Mouse (Mus musculus) hindbrain, embryonic 10.5 days (tissue): ENCODE data around the gene Tmem208. TPM values are rescaled to one million over a fixed set of nuclear protein-coding genes. Genes with fewer than 3 reads are reported as not detected.
A peak's percentile ranks its signal among the peaks of the same experiment; 100 is the strongest.

ENCODE experiments used
- DNase-seq: peaks from one replicate; pipeline ENCODE4 v3.0.0-alpha.2; 2017; ENCODE audit warnings: low spot score
- H3K27ac ChIP-seq: fragments of 300-500 bp; sonication (generic); 2 replicates; pipeline ENCODE4 v1.5.1; 2016; ENCODE audit warnings: mild to moderate bottlenecking, moderate library complexity
- H3K27me3 ChIP-seq: fragments of 300-500 bp; sonication (generic); 2 replicates; pipeline ENCODE4 v1.6.1; 2016; ENCODE audit warnings: mild to moderate bottlenecking; ENCODE audit not compliant: poor library complexity, insufficient read depth, severe bottlenecking
- H3K36me3 ChIP-seq: fragments of 300-500 bp; sonication (generic); 2 replicates; pipeline ENCODE4 v1.6.1; 2016; ENCODE audit warnings: mild to moderate bottlenecking, moderate library complexity
- H3K4me1 ChIP-seq: fragments of 300-500 bp; sonication (generic); replicated peaks from 2 replicates; pipeline ENCODE4 v1.6.1; 2016; ENCODE audit warnings: mild to moderate bottlenecking
- H3K4me3 ChIP-seq: fragments of 300-500 bp; sonication (generic); 2 replicates; pipeline ENCODE4 v1.5.1; 2016; ENCODE audit warnings: mild to moderate bottlenecking, moderate library complexity
- H3K9me3 ChIP-seq: fragments of 300-500 bp; sonication (generic); 2 replicates; pipeline ENCODE4 v1.6.1; 2016; ENCODE audit warnings: mild to moderate bottlenecking, moderate library complexity
- WGBS: fragments of 180-500 bp; shearing (Covaris S2); methylation state at CpG from one replicate; pipeline ENCODE4 v1.1.7; 2016; 5-methylcytosine and 5-hydroxymethylcytosine counted together
- polyA plus RNA-seq: library from polyadenylated mRNA; unstranded; fragments of >200 nt; fragmentation: Nextera tagmentation; extraction: Ambion mirVana; gene quantifications from 2 replicates; pipeline ENCODE4 v1.2.1, GENCODE M21; 2016

Gene Tmem208
- polyA plus RNA-seq, 1 experiment from 2014 or later, result 110 TPM

DNA sequence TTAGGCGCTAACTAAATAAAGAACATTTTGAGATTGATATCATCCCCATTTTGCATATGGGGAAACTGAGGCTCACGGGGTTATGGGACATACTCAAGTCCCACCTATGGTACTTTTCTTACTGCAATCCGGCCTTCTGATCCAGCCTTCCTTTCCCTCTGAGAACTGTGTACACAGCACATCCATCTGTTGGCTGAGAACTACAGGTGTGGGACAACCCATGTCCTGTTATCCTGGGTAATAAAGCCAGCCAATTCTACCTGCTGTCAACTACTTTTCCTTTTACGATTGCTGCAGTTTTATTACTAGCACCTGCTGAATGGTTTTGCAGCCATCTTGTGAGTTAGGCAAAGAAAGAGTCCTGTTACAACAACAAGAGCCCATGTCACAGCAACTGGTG lies 28.4 kb downstream of the Tmem208 start:
- Histone ChIP-seq H3K4me3 (no peak overlapping the region), H3K4me1 (peaks cover 48% of the 10 kb centered on the region), H3K36me3 (peaks cover 28% of the 10 kb centered on the region), H3K27ac (peak overlapping the region; percentile 54; the same call in 1 of the 2 replicates), H3K27me3 (peaks cover 46% of the 10 kb centered on the region), H3K9me3 (no peaks in the 10 kb centered on the region)
- 81% methylated on average over 4 of the region's 4 CpGs for whole genome bisulfite sequencing
- DNase-seq, result no peak

DNA sequence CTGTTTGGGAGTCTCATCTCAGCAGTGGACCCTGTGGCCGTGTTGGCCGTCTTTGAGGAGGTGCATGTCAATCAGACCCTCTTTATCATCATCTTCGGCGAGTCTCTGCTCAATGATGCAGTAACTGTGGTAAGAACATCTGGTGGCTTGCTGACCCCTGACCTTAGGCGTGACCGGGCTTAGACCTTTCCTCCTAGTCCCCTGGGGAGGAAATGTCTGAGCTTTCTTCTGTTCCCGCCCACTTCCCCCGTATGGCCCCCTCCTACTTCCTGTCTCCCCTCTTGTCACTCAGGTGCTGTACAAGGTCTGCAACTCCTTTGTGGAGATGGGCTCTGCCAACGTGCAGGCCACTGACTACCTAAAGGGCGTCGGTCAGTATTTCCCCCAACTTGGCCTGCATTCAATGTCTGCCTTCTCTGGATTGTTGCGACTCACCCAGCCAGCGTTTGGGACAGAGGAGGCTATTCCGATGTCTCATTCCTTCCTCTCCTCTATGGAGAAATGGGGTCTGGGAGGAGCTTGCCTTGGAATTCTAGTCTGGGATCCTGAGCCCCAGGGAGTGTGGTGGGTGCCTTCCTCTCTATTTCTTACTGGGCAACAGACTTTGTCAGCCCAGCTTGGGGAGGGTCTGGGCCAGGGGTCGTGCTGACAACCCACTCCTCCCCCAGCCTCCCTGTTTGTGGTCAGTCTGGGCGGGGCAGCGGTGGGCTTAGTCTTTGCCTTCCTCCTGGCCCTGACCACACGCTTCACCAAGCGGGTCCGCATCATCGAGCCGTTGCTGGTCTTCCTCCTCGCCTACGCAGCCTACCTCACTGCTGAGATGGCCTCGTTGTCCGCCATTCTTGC lies 29.2 kb downstream of the Tmem208 start:
- no peaks in the 10 kb centered on the region for H3K9me3 ChIP-seq
- 49% methylated on average over 26 of the region's 26 CpGs for WGBS

GRCm38 (mm10) chr8:105356681-105357080 lies 30.5 kb downstream of the Tmem208 start:
- Histone ChIP-seq H3K27me3 (peaks cover 28% of the 10 kb centered on the region), H3K36me3 (peaks cover 28% of the 10 kb centered on the region), H3K27ac (no peak overlapping the region), H3K4me1 (peaks cover 39% of the 10 kb centered on the region), H3K9me3 (no peaks in the 10 kb centered on the region), H3K4me3 (no peak overlapping the region)
- DNase-seq, result no peak
- WGBS, result 79% methylated on average over 14 of the region's 14 CpGs

More for the DNA sequence above, 29.2 kb downstream of the Tmem208 start:
- Histone ChIP-seq H3K4me3 (peak overlapping the region; percentile 7; the same call in 1 of the 2 replicates), H3K27ac (peak overlapping the region; percentile 54), H3K36me3 (peaks cover 28% of the 10 kb centered on the region), H3K27me3 (peaks cover 38% of the 10 kb centered on the region), H3K4me1 (peaks cover 44% of the 10 kb centered on the region)
- DNase-seq, result peak; percentile 63

GRCm38 (mm10) chr8:105359208-105359607 lies 33.1 kb downstream of the Tmem208 start:
- no peak overlapping the region for H3K27ac ChIP-seq
- H3K36me3 ChIP-seq, result peaks cover 41% of the 10 kb centered on the region
- H3K9me3 ChIP-seq, result no peaks in the 10 kb centered on the region
- 67% methylated on average over 15 of the region's 15 CpGs for WGBS
- peaks cover 34% of the 10 kb centered on the region for H3K4me1 ChIP-seq
- no peak overlapping the region for H3K4me3 ChIP-seq
- no peak for DNase-seq
- H3K27me3 ChIP-seq, result peaks cover 23% of the 10 kb centered on the region

- H3K9me3 ChIP-seq, result no peaks in the 10 kb centered on the region
- H3K27ac ChIP-seq, result no peak overlapping the region
- H3K27me3 ChIP-seq, result peaks cover 23% of the 10 kb centered on the region
- no peak for DNase-seq
- H3K4me3 ChIP-seq, result no peak overlapping the region
- peaks cover 45% of the 10 kb centered on the region for H3K36me3 ChIP-seq
- WGBS, result 52% methylated on average over 4 of the region's 4 CpGs
- H3K4me1 ChIP-seq, result peaks cover 31% of the 10 kb centered on the region
Observed at GRCm38 (mm10) chr8:105359646-105360045, 33.5 kb downstream of the Tmem208 start.

- Histone ChIP-seq H3K27me3 (peaks cover 16% of the 10 kb centered on the region), H3K27ac (no peak overlapping the region), H3K36me3 (peaks cover 38% of the 10 kb centered on the region), H3K4me3 (no peak overlapping the region), H3K9me3 (no peaks in the 10 kb centered on the region), H3K4me1 (peaks cover 18% of the 10 kb centered on the region)
- no peak for DNase-seq
- WGBS, result 87% methylated on average over 12 of the region's 12 CpGs
Observed at GRCm38 (mm10) chr8:105361751-105362702, 35.9 kb downstream of the Tmem208 start.

DNA sequence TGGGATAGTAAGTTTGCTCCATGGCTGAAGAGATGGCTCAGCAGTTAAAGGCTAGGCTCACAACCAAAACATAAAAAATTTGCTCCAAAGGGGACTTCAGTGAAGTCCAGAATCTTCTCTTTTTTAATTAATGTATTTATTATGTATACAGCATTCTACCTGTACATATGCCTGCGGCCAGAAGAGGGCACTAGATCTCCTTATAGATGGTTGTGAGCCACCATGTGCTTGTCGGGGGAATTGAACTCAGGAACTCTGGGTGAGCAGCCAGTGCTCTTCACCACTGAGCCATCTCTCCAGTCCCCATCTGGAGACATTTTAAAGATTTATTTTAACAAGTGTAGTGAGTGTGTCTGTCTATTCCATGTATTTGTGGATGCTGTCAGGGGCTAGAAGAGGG lies 41.0 kb downstream of the Tmem208 start:
- Histone ChIP-seq H3K4me1 (peaks cover 10% of the 10 kb centered on the region), H3K9me3 (no peaks in the 10 kb centered on the region), H3K36me3 (peaks cover 52% of the 10 kb centered on the region), H3K27ac (no peak overlapping the region), H3K4me3 (no peak overlapping the region), H3K27me3 (no peaks in the 10 kb centered on the region)
- WGBS, result 75% methylated on average over 2 of the region's 2 CpGs
- no peak for DNase-seq

GRCm38 (mm10) chr8:105372473-105372872 lies 46.3 kb downstream of the Tmem208 start:
- Histone ChIP-seq H3K4me1 (peaks cover 32% of the 10 kb centered on the region), H3K27me3 (peaks cover 12% of the 10 kb centered on the region; the same call in 1 of the 2 replicates), H3K9me3 (peaks cover 8% of the 10 kb centered on the region), H3K27ac (no peak overlapping the region), H3K36me3 (peaks cover 20% of the 10 kb centered on the region), H3K4me3 (no peak overlapping the region)
- 73% methylated on average over 9 of the region's 9 CpGs for WGBS
- no peak for DNase-seq

- 66% methylated on average over 2 of the region's 2 CpGs for WGBS
- DNase-seq, result no peak
- Histone ChIP-seq H3K4me1 (peaks cover 31% of the 10 kb centered on the region), H3K4me3 (peak within 1 kb of the TSS; percentile 42), H3K27ac (no peak within 1 kb of the TSS), H3K27me3 (peaks cover 12% of the 10 kb centered on the region; the same call in 1 of the 2 replicates), H3K9me3 (peaks cover 8% of the 10 kb centered on the region), H3K36me3 (peaks cover 14% of the 10 kb centered on the region)
Observed at GRCm38 (mm10) chr8:105373032-105373431, 46.9 kb downstream of the Tmem208 start, which contains the start of gene Plekhg4. Gene Plekhg4, plus strand, starts transcription at chr8:105373274.

DNA sequence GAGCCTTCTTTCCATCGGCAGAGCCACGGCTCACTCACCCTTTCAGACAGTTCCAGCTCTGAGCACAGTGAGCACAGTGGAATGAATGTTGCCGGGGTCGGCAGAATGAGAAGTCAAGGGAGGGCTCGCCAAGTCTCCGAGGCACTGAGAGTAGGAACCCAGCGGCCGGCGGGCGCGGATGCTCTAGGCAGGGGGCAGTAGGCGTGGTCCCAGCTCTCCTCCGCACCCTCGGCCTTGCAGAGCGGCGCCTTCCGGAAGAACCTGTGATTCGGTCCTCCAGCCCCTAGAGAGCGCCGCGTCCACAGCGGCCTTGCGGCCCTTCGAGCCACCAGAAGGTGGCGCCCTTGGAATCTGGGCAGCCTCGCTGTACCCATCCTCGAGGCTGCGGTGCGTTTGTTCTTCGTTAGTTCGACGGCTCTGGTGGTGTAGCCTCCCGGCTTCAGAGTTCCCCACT lies 48.4 kb downstream of the Tmem208 start:
- Histone ChIP-seq H3K36me3 (0 out of 2 replicates have a peak, but pooled peaks cover 4% of the 10 kb centered on the region), H3K4me3 (peak overlapping the region; percentile 42), H3K4me1 (peaks cover 23% of the 10 kb centered on the region), H3K9me3 (peaks cover 8% of the 10 kb centered on the region), H3K27me3 (peaks cover 12% of the 10 kb centered on the region; the same call in 1 of the 2 replicates), H3K27ac (peak overlapping the region; percentile 64)
- DNase-seq, result peak; percentile 52
- 26% methylated on average over 33 of the region's 33 CpGs for WGBS

DNA sequence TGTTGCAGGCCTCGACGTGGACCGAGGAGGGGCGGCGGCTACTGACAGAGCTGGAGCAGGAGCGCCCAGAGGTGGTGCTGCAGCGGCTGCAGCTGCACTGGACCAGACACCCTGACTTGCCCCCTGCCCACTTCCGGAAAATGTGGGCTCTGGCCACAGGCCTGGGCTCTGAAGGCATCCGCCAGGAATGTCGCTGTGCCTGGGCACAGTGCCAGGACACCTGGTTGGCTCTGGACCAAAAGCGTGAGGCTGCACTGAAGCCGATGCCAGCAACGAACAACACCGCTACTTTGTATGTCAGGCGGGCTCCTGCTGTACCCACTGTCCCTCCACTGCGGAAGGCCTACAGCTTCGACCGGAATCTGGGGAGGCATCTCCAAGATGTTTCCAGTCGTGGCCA lies 52.5 kb downstream of the Tmem208 start:
- Histone ChIP-seq H3K4me1 (peaks cover 20% of the 10 kb centered on the region), H3K36me3 (no peaks in the 10 kb centered on the region), H3K4me3 (no peak overlapping the region), H3K27ac (no peak overlapping the region; the same call in 1 of the 2 replicates), H3K27me3 (peaks cover 9% of the 10 kb centered on the region; the same call in 1 of the 2 replicates), H3K9me3 (peaks cover 8% of the 10 kb centered on the region)
- 86% methylated on average over 19 of the region's 19 CpGs for WGBS
- no peak for DNase-seq

DNA sequence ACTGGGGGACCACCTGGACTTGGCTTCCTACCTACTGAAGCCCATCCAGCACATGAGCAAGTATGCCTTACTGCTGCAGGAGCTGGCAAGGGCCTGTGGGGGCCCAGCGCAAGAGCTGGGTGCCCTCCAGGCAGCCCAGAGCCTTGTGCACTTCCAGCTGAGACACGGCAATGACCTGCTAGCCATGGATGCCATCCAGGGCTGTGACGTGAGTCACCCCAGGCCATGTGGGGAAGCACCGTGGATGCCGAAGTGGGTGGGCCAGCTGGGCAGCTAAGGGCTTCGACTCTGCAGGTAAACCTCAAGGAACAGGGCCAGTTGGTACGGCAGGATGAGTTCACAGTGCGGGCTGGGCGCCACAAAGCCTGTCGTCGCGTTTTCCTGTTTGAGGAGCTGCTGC lies 54.2 kb downstream of the Tmem208 start:
- Histone ChIP-seq H3K27ac (no peak overlapping the region), H3K36me3 (no peaks in the 10 kb centered on the region), H3K9me3 (no peaks in the 10 kb centered on the region), H3K27me3 (peaks cover 3% of the 10 kb centered on the region; the same call in 1 of the 2 replicates), H3K4me3 (no peak overlapping the region), H3K4me1 (peaks cover 10% of the 10 kb centered on the region; the same call in 1 of the 2 replicates)
- 83% methylated on average over 12 of the region's 12 CpGs for WGBS
- DNase-seq, result no peak
